Mouse (Mus musculus) stomach, embryonic 14.5 days (tissue): ENCODE data around the gene Pak6. TPM values are rescaled to one million over a fixed set of nuclear protein-coding genes. Genes with fewer than 3 reads are reported as not detected.
A peak's percentile ranks its signal among the peaks of the same experiment; 100 is the strongest.
"Not testable (repeated sequence)": the region's sequence is repeated elsewhere in the genome, so short reads cannot be mapped to it uniquely, and the experiment has no call there.

Source experiments
- ATAC-seq: fragments of 200-750 bp; cut with Nextera tagmentation; 2 replicates; pipeline ENCODE4 v1.8.0; 2017; ENCODE audit warnings: low read depth, moderate TSS enrichment; ENCODE audit not compliant: insufficient number of reproducible peaks, insufficient read depth, low FRiP score
- H3K27ac ChIP-seq: fragments of 300-500 bp; sonication (generic); 2 replicates; pipeline ENCODE4 v1.5.1; 2014; ENCODE audit warnings: mild to moderate bottlenecking, low read length, moderate library complexity, mixed read lengths
- H3K27me3 ChIP-seq: fragments of 300-500 bp; sonication (generic); 2 replicates; pipeline ENCODE4 v1.6.1; 2014; ENCODE audit warnings: low read length, control low read depth, mixed read lengths; ENCODE audit not compliant: control insufficient read depth, insufficient read depth
- H3K36me3 ChIP-seq: fragments of 300-500 bp; sonication (generic); 2 replicates; pipeline ENCODE4 v1.6.1; 2014; ENCODE audit warnings: mild to moderate bottlenecking, control low read depth, low read length, moderate library complexity, mixed read lengths; ENCODE audit not compliant: control insufficient read depth, insufficient read depth
- H3K4me1 ChIP-seq: fragments of 300-500 bp; sonication (generic); 2 replicates; pipeline ENCODE4 v1.6.1; 2014; ENCODE audit warnings: low read length, control low read depth, mixed read lengths; ENCODE audit not compliant: control insufficient read depth, insufficient read depth
- H3K4me2 ChIP-seq: fragments of 300-500 bp; sonication (generic); replicated peaks from 2 replicates; pipeline ENCODE4 v1.6.1; 2014; ENCODE audit warnings: low read depth, low read length, control low read depth
- H3K4me3 ChIP-seq: fragments of 300-500 bp; sonication (generic); 2 replicates; pipeline ENCODE4 v1.5.1; 2014; ENCODE audit warnings: low read depth, low read length, control low read depth
- H3K9ac ChIP-seq: fragments of 300-500 bp; sonication (generic); replicated peaks from 2 replicates; pipeline ENCODE4 v1.6.1; 2014; ENCODE audit warnings: low read depth, mild to moderate bottlenecking, control low read depth, low read length, moderate library complexity, mixed read lengths
- H3K9me3 ChIP-seq: fragments of 300-500 bp; sonication (generic); 2 replicates; pipeline ENCODE4 v1.6.1; 2016; ENCODE audit warnings: low read depth, low read length, control low read depth; ENCODE audit not compliant: control insufficient read depth
- WGBS: fragments of 180-500 bp; shearing (Covaris S2); extraction: QIAGEN DNeasy Blood & Tissue Kit; methylation state at CpG from one replicate; pipeline ENCODE4 v1.1.7; 2014; 5-methylcytosine and 5-hydroxymethylcytosine counted together
- polyA plus RNA-seq: library from polyadenylated mRNA; unstranded; fragments of >200 nt; fragmentation: Nextera tagmentation; extraction: Ambion mirVana; gene quantifications from 2 replicates; pipeline ENCODE4 v1.2.1, GENCODE M21; 2014

Pak6 gene
- polyA plus RNA-seq, 1 experiment from 2014 or later, result 3.3 TPM

DNA sequence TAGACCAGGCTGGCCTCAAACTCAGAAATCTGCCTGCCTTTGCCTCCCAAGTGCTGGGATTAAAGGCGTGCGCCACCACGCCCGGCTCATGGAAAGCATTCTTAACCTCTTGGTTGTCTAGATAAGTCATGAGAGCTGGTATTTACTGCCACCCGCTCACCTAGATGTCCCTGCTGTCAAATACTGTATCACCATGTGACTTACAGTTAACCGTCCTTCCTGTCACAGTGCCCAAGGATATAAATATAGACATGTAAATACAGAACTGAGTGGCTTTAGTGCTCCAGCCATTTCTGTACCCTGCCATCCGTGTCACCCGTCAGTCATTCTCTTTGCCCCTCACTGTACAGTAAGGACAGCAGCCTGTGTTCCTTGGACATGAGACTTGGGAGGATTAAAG, 24.4 kb upstream of the Pak6 start:
- Histone ChIP-seq H3K9ac (no peak overlapping the region), H3K9me3 (no peaks in the 10 kb centered on the region), H3K4me3 (no peak overlapping the region), H3K27me3 (no peaks in the 10 kb centered on the region), H3K4me2 (no peak overlapping the region), H3K4me1 (no peaks in the 10 kb centered on the region), H3K27ac (no peak overlapping the region), H3K36me3 (peaks cover 69% of the 10 kb centered on the region)
- ATAC-seq, result no peak
- WGBS, result 93% methylated on average over 8 of the region's 8 CpGs

DNA sequence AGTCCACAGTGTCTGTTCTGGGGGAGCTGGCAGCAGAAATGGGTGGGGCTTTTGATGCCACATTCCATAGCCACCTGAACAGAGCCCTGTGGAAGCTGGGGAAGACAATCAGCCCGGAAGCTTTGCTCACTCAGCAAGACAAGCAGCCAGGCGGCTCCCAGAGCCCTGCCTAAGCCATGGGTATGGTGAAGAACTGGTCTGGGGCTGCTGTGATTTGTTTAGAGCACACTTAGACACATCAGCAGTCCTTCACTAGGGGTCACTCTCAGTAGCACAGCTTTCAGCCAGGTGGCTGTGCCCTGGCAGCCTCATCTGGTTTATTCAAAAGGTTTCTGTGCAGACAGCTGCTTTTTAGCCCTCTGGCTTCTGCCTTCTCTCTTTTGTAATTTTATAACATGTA, 22.0 kb upstream of the Pak6 start:
- Histone ChIP-seq H3K27me3 (no peaks in the 10 kb centered on the region), H3K27ac (no peak overlapping the region), H3K9ac (no peak overlapping the region), H3K4me3 (no peak overlapping the region), H3K4me1 (no peaks in the 10 kb centered on the region), H3K36me3 (peaks cover 46% of the 10 kb centered on the region), H3K4me2 (no peak overlapping the region), H3K9me3 (peaks cover 3% of the 10 kb centered on the region; the same call in 1 of the 2 replicates)
- no peak for ATAC-seq
- 75% methylated on average over 2 of the region's 2 CpGs for WGBS

DNA sequence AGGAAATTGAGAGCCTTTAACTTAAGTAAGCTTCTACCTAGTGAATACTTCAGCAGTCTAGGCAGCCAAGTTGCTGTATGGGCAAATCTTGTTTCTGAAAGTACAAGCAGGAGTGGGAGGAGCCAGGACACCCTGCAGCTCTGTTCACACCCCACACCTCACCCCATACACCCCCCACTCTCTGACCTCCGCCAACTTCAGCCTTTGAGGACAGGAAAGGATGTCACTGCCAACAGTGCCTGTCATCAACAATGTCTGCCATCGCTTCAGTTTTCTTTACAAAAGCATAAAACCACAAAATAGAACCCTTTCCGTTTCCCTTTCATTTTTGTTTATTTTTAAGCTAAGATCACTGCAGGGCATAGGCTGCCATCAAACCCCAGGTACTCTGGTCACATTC, 20.7 kb upstream of the Pak6 start:
- Histone ChIP-seq H3K4me1 (no peaks in the 10 kb centered on the region), H3K27me3 (no peaks in the 10 kb centered on the region), H3K4me2 (no peak overlapping the region), H3K9ac (no peak overlapping the region), H3K36me3 (peaks cover 39% of the 10 kb centered on the region), H3K9me3 (peaks cover 3% of the 10 kb centered on the region; the same call in 1 of the 2 replicates), H3K4me3 (no peak overlapping the region), H3K27ac (no peak overlapping the region)
- WGBS, result 74% methylated on average over 3 of the region's 3 CpGs
- ATAC-seq, result no peak

DNA sequence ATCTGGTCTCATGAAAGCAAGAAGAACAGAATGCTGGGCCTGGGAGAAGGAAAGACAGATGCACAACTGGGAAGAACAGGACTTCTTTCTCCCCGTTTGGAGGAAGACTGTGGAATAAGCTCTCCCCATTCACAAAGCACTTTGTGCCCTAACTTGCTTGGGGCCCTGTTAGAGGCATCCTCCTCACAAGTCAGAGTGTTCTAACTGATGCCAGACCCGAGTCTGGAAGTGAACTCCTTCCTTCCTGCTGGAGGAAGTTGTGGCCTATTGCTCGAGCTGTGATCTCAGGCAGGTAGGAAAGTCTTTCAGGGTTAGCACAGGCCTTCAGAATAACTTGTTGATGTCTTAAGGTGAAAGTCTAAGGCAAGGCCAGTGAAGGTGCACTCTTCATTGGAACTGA, 20.2 kb upstream of the Pak6 start:
- no peak overlapping the region for H3K9ac ChIP-seq
- H3K9me3 ChIP-seq, result peaks cover 3% of the 10 kb centered on the region; the same call in 1 of the 2 replicates
- 63% methylated on average over 3 of the region's 3 CpGs for WGBS
- H3K36me3 ChIP-seq, result peaks cover 39% of the 10 kb centered on the region
- H3K27me3 ChIP-seq, result no peaks in the 10 kb centered on the region
- no peak overlapping the region for H3K27ac ChIP-seq
- no peak overlapping the region for H3K4me2 ChIP-seq
- no peak overlapping the region for H3K4me3 ChIP-seq
- no peak for ATAC-seq
- H3K4me1 ChIP-seq, result no peaks in the 10 kb centered on the region

DNA sequence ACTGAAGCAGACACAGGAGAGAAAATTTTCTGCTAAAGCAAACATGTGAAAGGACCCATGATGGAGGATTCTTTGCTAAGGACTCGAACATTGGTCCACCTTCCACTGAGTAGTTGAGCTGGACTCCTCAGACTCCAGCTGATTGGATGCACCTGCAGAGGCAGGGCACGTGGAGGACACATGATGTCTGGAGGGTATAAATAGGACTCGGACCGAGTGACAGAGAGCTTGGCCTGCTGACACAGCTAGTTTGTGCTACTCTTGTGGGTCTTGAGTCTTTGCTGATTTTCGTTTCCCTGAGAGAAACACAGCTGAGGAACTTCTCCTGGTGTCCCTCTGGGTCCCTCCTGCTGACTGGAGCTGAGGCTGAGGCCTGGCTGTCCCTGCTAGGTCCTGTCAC, 16.4 kb upstream of the Pak6 start:
- ATAC-seq, result no peak
- H3K9ac ChIP-seq, result no peak overlapping the region
- H3K9me3 ChIP-seq, result peaks cover 3% of the 10 kb centered on the region; the same call in 1 of the 2 replicates
- H3K27ac ChIP-seq, result no peak overlapping the region
- no peak overlapping the region for H3K4me3 ChIP-seq
- no peak overlapping the region for H3K4me2 ChIP-seq
- no peaks in the 10 kb centered on the region for H3K27me3 ChIP-seq
- H3K36me3 ChIP-seq, result peaks cover 13% of the 10 kb centered on the region
- no peaks in the 10 kb centered on the region for H3K4me1 ChIP-seq
- 84% methylated on average over 5 of the region's 5 CpGs for WGBS

DNA sequence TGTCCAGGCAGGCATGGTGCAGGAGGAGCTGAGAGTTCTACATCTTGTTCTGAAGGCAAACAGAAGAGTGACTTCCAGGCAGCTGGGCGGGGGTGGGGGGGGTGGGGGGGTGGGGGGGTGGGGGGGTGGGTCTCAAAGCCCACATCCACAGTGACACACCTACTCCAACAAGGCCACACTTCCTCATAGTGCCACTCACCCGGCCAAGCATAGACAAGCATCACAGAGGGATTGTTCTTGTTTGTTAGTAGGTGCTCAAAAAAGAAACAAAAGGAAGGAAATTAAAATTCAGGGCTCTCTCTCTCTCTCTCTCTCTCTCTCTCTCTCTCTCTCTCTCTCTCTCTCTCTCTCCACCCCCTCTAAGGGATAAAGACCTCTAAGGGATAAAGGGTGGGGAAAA, 12.4 kb upstream of the Pak6 start:
- H3K27me3 ChIP-seq, H3K27ac ChIP-seq, H3K4me1 ChIP-seq, H3K4me3 ChIP-seq, ATAC-seq, H3K9ac ChIP-seq, H3K4me2 ChIP-seq, H3K9me3 ChIP-seq, H3K36me3 ChIP-seq: not testable (repeated sequence)
- WGBS, result 55% methylated on average over 2 of the region's 2 CpGs

DNA sequence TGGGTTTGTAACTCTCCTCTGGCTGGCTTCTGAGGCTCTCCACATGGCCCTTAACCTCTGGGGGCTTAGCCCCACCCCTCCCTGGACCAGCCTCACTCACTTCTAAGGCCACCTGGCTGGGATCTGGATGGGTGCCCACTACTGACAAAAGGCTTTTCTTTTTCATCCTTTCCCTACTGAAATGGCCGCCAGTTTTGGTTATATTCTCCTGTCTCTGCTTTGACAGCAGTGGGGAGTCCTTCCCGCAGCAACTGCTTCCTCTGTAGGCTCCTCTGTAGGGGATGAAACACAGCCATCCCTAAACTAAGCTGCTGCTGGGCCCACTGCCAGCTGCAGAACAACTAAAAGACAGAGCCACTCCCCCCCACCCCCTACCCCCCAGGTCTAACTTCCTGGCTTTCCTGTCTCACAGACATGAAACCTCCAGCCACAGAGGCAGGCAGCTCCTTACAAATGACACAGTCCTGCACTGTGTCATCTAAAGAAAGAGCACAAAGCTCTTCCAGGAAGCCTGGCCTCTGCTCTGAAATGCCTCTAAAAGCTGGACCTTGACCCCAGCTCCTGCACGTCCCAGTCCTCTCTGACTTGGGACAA, 6.3 kb upstream of the Pak6 start:
- peak; percentile 43 for ATAC-seq
- Histone ChIP-seq H3K27ac (peak overlapping the region; percentile 68; the same call in 1 of the 2 replicates), H3K36me3 (no peaks in the 10 kb centered on the region), H3K9me3 (no peaks in the 10 kb centered on the region), H3K4me3 (no peak overlapping the region), H3K4me1 (peaks cover 23% of the 10 kb centered on the region), H3K27me3 (no peaks in the 10 kb centered on the region), H3K9ac (no peak overlapping the region), H3K4me2 (no peak overlapping the region)
- WGBS, result 21% methylated on average over 3 of the region's 3 CpGs

DNA sequence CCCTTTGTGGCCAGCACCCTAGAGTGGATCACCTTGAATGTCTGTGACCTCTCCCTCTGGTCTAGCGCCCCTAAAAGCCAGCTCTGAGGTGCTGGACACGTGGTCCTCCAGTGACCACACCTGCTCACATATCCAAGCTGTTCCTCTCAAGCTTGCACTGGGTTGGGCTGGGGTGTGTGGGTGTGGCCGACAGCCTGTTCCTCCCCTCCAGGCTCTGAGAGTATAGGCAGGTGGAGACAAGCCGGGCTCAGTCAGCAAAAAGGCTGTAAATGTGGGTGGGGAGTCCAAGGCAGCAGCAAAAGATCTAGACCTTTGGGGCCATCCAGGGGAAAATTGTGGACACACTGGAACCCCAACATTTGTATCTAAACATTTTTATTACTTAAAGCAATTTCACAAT, 4.6 kb upstream of the Pak6 start:
- Histone ChIP-seq H3K9ac (no peak overlapping the region), H3K27me3 (no peaks in the 10 kb centered on the region), H3K4me1 (peaks cover 34% of the 10 kb centered on the region), H3K9me3 (no peaks in the 10 kb centered on the region), H3K4me2 (no peak overlapping the region), H3K27ac (no peak overlapping the region), H3K36me3 (no peaks in the 10 kb centered on the region), H3K4me3 (no peak overlapping the region)
- WGBS, result 36% methylated on average over 4 of the region's 4 CpGs
- peak; percentile 84 for ATAC-seq

DNA sequence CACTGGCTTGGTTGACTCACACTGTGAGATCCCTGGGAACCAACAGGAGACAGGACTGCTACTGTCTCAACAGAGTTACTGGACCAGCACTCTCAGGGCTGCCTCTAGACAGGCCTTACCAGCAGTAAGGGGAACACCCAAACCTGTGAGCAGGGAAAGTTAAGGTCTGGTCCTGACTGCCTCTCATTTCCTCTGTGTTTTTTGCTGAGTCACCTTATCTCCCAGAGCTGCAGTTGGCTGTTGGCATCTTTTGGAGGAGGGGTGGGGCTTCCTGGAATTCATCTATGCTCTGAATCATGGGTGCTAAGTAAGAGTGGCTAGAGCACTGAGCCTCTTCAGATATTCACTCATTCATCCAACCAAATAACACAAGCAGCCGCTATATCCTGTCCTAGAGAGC, 4.0 kb upstream of the Pak6 start:
- Histone ChIP-seq H3K4me2 (no peak overlapping the region), H3K36me3 (no peaks in the 10 kb centered on the region), H3K27me3 (no peaks in the 10 kb centered on the region), H3K27ac (no peak overlapping the region), H3K4me1 (peaks cover 36% of the 10 kb centered on the region), H3K4me3 (no peak overlapping the region), H3K9ac (no peak overlapping the region), H3K9me3 (no peaks in the 10 kb centered on the region)
- ATAC-seq, result peak; percentile 30; the same call in 1 of the 2 replicates
- 80% methylated on average over 1 of the region's 1 CpGs for WGBS
